Mouse (Mus musculus): Measurements from ENCODE around the gene Creb5.

GRCm38 (mm10) chr6:53470559-53470958 is 183.5 kb downstream of the Creb5 start:
- TF ChIP-seq CTCF (IDR thresholded peaks at IDR 0.05; ENCODE audit: low read depth, low read length) (no peak), POLR2A (IDR thresholded peaks at IDR 0.05; ENCODE audit: insufficient read depth, low read length) (no peak), EP300 (IDR thresholded peaks at IDR 0.05; ENCODE audit: insufficient read depth, low read depth, low read length) (no peak)

All from ES-Bruce4 (cell line).